Mouse (Mus musculus) spleen, postnatal 4 days (tissue): ENCODE measurements around the gene Lias.

ENCODE experiments used
- DNase-seq, 2 experiments: peaks; one replicate each; pipeline ENCODE4 v3.0.0; 2022; ENCODE audit warnings: low spot score in 2 of 2

Gene Lias

GRCm38 (mm10) chr5:65390648-65391644, at the start of gene Lias, which contains the start of gene Rpl9:
Lias (plus strand) TSS chr5:65391497.
Rpl9 (minus strand) TSS chr5:65391444.
- peak; percentile 100 for DNase-seq

GRCm38 (mm10) chr5:65348168-65348567, 43.1 kb upstream of the Lias start, which contains the start of gene Klb:
Klb (plus strand) TSS chr5:65348314.
- DNase-seq, result no peak

- DNase-seq, result no peak
Observed at GRCm38 (mm10) chr5:65350508-65350907, 40.8 kb upstream of the Lias start.

DNA sequence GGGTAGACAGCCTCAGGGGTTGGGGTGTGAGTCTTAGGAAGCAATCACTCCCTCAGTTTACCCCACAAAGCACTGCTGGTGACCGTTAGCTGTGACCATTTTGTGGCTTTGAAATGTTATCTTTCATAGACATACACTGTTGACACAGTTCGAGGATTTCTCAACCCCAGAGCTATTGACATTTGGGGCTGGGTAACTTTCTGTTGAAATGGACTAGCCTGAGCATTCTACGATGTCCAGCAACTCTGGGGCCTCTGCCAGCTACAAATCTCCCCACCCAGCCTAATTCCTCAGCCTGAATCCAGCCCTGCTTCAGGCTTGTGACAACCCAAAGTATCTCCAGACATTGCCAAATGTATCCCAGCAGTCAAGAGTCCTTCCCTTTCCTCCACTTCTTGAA, 37.2 kb upstream of the Lias start:
- no peak for DNase-seq

GRCm38 (mm10) chr5:65354985-65355384, 36.3 kb upstream of the Lias start:
- no peak for DNase-seq

DNA sequence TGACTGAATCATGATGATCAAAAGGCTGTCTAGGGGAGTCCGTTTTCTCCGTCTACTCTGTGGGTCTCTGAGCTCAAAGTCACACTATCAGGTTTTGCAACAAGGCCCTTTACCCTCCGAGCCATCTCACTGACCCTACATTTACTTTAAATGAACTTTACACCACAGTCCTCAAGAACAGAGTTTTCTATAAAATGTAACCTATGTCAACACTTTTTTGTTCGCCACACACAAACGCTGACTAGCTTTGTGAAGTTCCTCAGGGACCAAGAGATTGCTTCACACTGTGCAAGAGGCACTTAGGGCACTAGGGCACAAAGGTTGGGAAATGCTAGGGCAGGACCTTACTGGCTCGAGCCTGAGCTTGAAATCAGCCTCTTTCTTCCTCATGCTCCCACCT, 34.4 kb upstream of the Lias start:
- no peak for DNase-seq

DNA sequence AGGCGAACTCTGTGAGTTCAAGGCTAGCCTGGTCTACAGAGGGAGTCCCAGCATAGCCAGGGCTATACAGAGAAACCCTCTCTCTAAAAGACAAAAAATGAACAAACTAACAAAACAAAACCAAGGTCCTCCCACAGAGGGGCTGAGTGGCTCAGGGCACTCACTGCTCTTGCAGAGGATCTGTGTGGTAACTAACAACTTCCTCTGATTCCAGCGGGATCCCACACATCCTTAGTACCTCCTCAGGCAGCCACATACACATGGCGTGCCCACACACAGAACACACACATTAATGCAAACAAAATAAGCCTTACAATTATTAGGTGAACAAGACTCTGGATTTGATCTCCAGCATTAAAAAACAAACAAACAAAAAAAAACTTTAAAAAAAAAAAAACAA, 33.5 kb upstream of the Lias start:
- no peak for DNase-seq

DNA sequence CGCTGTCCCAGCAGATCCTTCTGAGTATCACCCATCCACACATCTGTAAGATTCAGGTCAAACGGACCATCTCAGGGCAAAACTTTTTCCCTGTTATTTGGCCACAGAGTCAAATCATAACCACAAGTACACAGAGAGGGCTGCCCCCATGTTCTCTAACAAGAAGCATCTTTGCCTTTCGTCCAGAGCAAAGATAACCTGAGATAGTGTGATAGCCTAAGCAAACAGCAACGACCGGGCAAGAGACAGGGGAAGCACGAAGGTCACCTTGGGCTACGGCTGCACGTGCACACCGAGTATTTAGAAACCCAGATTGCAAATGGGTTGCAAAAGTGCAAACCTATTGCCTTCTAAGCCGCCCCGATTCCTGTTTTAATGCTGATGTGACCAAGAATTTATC, 23.5 kb upstream of the Lias start:
- no peak for DNase-seq

DNA sequence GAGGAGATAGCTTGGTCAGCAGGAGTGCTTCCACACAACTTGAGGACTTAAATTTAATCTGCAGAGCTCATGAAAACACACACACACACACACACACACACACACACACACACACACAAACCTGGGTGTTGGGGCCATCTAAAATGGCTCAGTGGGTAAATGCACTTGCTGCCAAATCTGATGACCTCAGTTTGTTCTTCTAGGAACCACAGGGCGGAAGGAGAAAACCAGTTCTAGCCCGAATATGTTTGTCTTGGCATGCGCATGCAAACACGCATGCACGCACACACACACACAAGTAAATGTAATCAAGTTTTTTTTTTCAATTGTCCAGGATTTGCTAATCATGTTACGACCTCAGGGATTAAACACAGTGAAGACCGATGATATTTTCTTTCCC, 19.7 kb upstream of the Lias start:
- DNase-seq, result no peak

DNA sequence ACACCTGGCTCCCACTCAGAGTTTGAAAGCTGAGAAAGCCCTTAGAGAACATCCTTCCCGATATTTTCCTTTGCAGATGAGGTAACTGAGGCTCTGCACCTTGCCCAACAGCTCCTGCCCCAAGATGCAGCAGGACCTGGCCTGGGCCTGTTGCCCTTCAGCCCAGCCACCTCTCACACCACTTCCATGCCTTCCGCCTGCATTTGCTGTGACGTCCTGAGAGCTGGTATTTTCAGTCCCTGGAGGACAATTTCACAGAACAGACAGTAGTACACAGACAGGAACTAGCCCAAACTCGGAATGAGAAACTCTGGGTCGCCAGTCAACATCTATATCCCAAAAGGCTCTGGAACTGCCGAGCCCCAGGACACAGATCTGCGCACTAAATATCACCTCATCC, 16.6 kb upstream of the Lias start:
- DNase-seq, result no peak

DNA sequence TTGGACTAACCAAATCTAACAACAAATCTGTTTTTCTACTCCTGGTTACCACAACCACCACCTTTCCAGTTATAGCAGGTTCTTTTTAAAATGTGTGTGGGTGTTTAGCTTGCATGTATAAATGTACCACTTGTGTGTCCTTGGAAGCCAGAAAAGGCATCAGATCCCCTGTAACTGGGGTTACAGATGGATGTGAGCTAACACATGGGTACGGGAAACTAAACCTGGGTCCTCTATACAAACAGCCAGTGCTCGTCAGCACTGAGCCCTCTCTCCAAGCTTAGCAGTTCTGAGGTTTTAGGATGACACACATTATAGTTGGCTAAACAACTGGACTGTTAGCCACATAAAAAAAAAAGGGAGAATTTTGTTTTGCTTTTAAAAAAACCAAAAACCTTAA, 5.6 kb upstream of the Lias start:
- DNase-seq, result no peak

DNA sequence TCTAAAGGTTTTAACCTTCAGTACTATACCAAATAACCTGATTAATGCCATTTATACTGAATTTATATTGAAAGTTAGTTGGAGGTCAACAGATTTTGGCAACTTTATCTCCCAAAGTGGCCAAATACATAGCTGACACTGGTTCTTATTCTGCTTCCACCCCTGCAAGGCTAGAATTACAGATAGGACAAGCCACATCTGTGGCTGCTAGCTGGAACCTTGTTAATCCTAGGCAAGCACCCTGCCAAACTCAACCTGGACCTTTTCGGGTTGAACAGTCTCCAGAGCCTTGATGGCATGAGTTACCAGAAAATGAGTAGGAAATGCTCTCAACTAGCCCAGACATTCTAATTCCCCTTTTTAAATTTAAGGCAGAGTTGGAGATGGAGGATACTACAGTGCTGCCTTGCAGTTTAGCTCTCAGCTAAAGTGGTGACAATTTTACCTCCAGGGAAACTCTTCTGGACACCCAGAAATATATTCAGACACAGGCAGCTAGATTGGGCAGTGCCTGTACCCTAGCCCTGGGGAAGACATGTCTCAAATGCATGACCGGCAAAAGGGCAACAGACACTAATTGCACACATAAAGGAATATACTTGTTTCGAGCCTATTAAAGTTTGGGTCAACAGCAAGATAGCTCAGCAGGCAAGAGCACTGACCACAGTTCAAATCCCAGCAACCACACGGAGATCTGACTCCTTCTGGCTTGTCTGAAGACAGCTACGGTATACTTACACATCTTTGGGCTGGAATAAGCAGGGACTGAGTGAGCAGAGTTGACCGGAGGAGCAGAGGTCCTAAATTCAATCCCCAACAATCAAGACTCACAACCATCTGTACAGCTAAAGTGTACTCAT, 4.1 kb upstream of the Lias start:
- DNase-seq, result no peak

DNA sequence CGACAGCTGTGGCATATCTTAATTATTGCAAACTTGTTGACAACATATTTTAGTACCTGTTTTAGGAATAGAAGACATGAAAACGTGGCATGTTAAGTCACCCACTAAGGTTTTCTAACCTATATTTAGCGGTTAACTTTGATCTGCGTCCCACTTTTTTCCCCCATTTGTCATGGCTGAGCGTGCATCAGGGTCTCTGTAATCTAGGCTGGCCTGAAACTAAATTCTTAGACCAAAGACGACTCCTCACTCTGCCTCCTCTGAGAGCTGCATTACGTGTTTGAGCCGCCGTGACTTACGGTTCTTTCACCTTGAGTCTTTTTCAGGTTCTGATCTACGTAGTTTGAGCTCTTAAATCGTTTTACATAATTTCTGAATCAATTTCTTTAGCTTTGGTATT, 456 bp downstream of the Lias start:
- DNase-seq, result no peak

GRCm38 (mm10) chr5:65394425-65394824, 3.1 kb downstream of the Lias start:
- DNase-seq, result no peak

DNA sequence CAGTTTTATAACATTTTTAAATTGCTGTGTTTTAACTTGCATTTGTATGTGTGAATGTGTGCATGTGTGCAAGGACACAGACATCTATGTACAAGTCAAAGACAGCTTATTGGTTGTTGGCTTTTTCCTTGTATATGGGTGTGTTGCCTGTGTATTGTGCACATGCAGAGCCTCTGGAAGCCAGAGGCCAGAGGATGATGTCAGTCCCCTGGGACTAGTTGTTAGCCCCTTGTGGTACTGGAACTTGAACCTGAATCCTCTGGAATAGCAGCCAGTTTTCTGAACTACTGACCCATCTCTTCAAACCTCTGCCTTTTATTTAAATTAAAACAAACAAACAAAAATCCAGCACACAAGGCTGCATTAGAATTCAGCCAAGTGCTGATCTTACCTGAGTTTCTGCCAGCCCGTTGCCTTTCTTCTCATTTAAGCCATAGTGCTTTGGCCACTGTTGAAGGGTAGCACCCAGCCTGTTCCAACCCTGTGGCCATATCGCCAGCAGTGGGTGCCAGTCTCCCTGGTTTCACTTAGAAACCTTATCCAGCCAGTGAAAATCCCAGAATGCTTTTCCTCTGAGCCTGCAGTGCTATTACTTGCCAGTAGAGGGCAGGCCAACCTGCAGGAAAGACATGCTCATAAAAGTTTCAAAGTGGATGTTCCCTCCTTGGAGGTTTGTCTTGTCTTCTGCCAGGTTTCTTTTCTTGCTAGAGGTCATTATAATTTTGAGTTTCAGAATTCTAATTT, 10.1 kb downstream of the Lias start:
- DNase-seq, result peak; percentile 81 to 88

GRCm38 (mm10) chr5:65407989-65408388, 16.7 kb downstream of the Lias start:
- no peak for DNase-seq

GRCm38 (mm10) chr5:65415653-65416458, 24.6 kb downstream of the Lias start:
- DNase-seq, result peak in 1 of 2 experiments; percentile 24

GRCm38 (mm10) chr5:65419136-65419535, 27.8 kb downstream of the Lias start:
- no peak for DNase-seq

DNA sequence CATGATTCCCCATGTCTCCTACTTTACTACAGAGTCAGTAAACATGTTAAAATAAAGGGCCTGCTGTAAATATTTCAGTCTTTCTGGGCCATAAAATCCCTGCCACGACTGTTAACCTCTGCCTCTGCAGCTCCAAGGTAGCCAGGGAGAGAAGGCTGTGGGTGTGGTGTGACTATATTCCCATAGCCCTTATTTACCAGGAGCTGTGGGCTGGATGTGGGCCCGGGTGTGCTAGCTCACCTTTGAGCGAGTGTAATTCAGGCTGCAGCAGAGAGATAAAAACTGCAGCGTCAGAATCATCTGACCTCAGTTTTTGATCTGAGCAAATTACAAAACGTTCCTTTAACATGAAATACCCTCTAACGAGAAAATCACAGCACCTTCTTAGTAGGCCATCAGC, 29.5 kb downstream of the Lias start:
- no peak for DNase-seq

- no peak for DNase-seq
Observed at GRCm38 (mm10) chr5:65422803-65423202, 31.5 kb downstream of the Lias start.

- no peak for DNase-seq
Observed at GRCm38 (mm10) chr5:65424215-65424614, 32.9 kb downstream of the Lias start.
